Mouse (Mus musculus) G1E (cell line): ENCODE measurements around the gene Ank3. TPM values are rescaled to one million over a fixed set of nuclear protein-coding genes. Genes with fewer than 3 reads are reported as not detected.

Source experiments
- ATAC-seq: 2 replicates; pipeline ENCODE4 v1.8.0; 2016; ENCODE audit warnings: mild to moderate bottlenecking; ENCODE audit not compliant: insufficient number of reproducible peaks, poor library complexity, low FRiP score, severe bottlenecking; ENCODE audit errors: extremely low read depth
- DNase-seq: peaks from one replicate; pipeline ENCODE4 v3.0.0; 2012; ENCODE audit warnings: low spot score
- H3K27me3 ChIP-seq: 2 replicates; pipeline ENCODE4 v1.6.1; 2012; ENCODE audit warnings: mild to moderate bottlenecking, low read length, inconsistent platforms; ENCODE audit not compliant: insufficient read depth
- H3K36me3 ChIP-seq: replicated peaks from 2 replicates; pipeline ENCODE3; 2012; ENCODE audit warnings: mild to moderate bottlenecking, inconsistent platforms
- H3K4me1 ChIP-seq: 2 replicates; pipeline ENCODE4 v1.6.1; 2012; ENCODE audit warnings: low read depth, low read length, inconsistent platforms, mixed read lengths; ENCODE audit not compliant: insufficient read depth
- H3K4me3 ChIP-seq: 2 replicates; pipeline ENCODE4 v1.5.1; 2012; ENCODE audit warnings: low read depth, mild to moderate bottlenecking, inconsistent platforms, low read length, moderate library complexity, mixed read lengths
- H3K9me3 ChIP-seq: replicated peaks from 2 replicates; pipeline ENCODE4 v1.6.1; 2012; ENCODE audit warnings: inconsistent platforms
- CTCF ChIP-seq: IDR thresholded peaks from 2 replicates; pipeline ENCODE4 v1.5.1; 2012; ENCODE audit warnings: low read depth, low read length, inconsistent platforms, mixed read lengths
- GATA1 ChIP-seq: IDR thresholded peaks from 2 replicates; pipeline ENCODE4 v1.6.1; 2012; ENCODE audit warnings: borderline replicate concordance, low read length, inconsistent platforms, mixed read lengths
- GATA2 ChIP-seq: IDR thresholded peaks from 2 replicates; pipeline ENCODE4 v1.6.1; 2012; ENCODE audit warnings: low read depth, low read length, inconsistent platforms, borderline replicate concordance
- POLR2AphosphoS5 ChIP-seq: IDR thresholded peaks from 2 replicates; pipeline ENCODE4 v1.6.1; 2012; ENCODE audit warnings: low read depth, low read length, inconsistent platforms; ENCODE audit not compliant: insufficient replicate concordance
- TAL1 ChIP-seq: conservative IDR thresholded peaks from 2 replicates; pipeline ENCODE4 v1.6.1; 2012; ENCODE audit warnings: low read depth, low read length, inconsistent platforms, mixed read lengths
- polyA plus RNA-seq: library from polyadenylated mRNA; stranded (reverse); fragments of >175 nt; gene quantifications from 2 replicates; pipeline ENCODE4 v1.2.3, GENCODE M21; 2012
- total RNA-seq, 2 experiments: library from RNA; stranded (forward) in 1 of 2; stranded (reverse) in 1 of 2; fragments of 200-1000 nt in 1 of 2; fragments of >200 nt in 1 of 2; fragmentation: Nextera tagmentation in 1 of 2; gene quantifications; 2 replicates each; pipeline ENCODE4 v1.2.3; 2014 to 2017

The Ank3 gene
- total and polyA plus RNA-seq, 3 experiments: 0.98 TPM; not detected in 2

GRCm38 (mm10) chr10:70067169-70068115 is 668.9 kb downstream of the Ank3 start:
- Histone ChIP-seq H3K27me3 (no peaks in the 10 kb centered on the region), H3K9me3 (peaks cover 8% of the 10 kb centered on the region), H3K36me3 (no peaks in the 10 kb centered on the region), H3K4me1 (no peaks in the 10 kb centered on the region), H3K4me3 (no peak overlapping the region)
- TF ChIP-seq GATA2 (no peak), POLR2AphosphoS5 (no peak), TAL1 (no peak), GATA1 (no peak), CTCF (no peak)
- ATAC-seq (no peak), DNase-seq (no peak)

GRCm38 (mm10) chr10:70069321-70069720 is 670.7 kb downstream of the Ank3 start:
- ATAC-seq: no peak
- TF ChIP-seq GATA1: no peak
- TF ChIP-seq POLR2AphosphoS5: no peak
- no peak for TF ChIP-seq CTCF
- TF ChIP-seq GATA2: no peak
- no peak for TF ChIP-seq TAL1

GRCm38 (mm10) chr10:70071334-70071733 is 672.8 kb downstream of the Ank3 start:
- no peak for TF ChIP-seq TAL1
- no peak for TF ChIP-seq GATA1
- no peak for TF ChIP-seq GATA2
- TF ChIP-seq CTCF: no peak
- no peak for TF ChIP-seq POLR2AphosphoS5
- Histone ChIP-seq H3K4me1 (no peaks in the 10 kb centered on the region), H3K36me3 (no peaks in the 10 kb centered on the region), H3K9me3 (peaks cover 8% of the 10 kb centered on the region), H3K4me3 (no peak overlapping the region), H3K27me3 (no peaks in the 10 kb centered on the region)
- ATAC-seq: no peak
- no peak for DNase-seq

More at GRCm38 (mm10) chr10:70069321-70069720, 670.7 kb downstream of the Ank3 start:
- Histone ChIP-seq H3K9me3 (peaks cover 8% of the 10 kb centered on the region), H3K4me3 (no peak overlapping the region), H3K36me3 (no peaks in the 10 kb centered on the region), H3K4me1 (no peaks in the 10 kb centered on the region), H3K27me3 (no peaks in the 10 kb centered on the region)
- no peak for DNase-seq

Other genes starting within 250 kb of the Ank3 start
- gene Rhobtb1, start 247.3 kb upstream of the Ank3 start, total RNA-seq (2014; fragmentation: Nextera tagmentation): not detected in 2 replicates
- gene Rhobtb1, start 247.3 kb upstream of the Ank3 start, total RNA-seq (2017): 0.05 and 0.12 TPM in 2 replicates
- gene Rhobtb1, start 247.3 kb upstream of the Ank3 start, polyA plus RNA-seq: not detected in 2 replicates
- gene A930033H14Rik, start 185.7 kb upstream of the Ank3 start, total RNA-seq (2014; fragmentation: Nextera tagmentation): not detected in 2 replicates
- 0.11 TPM in 1 of 2 replicates, not detected in the other for gene A930033H14Rik, start 185.7 kb upstream of the Ank3 start, total RNA-seq (2017)
- gene A930033H14Rik, start 185.7 kb upstream of the Ank3 start, polyA plus RNA-seq: not detected in 2 replicates
- gene Cdk1, start 45.8 kb upstream of the Ank3 start, total RNA-seq (2014; fragmentation: Nextera tagmentation): 71.6 and 91.7 TPM in 2 replicates
- 269 and 273 TPM in 2 replicates for gene Cdk1, start 45.8 kb upstream of the Ank3 start, total RNA-seq (2017)
- gene Cdk1, start 45.8 kb upstream of the Ank3 start, polyA plus RNA-seq: 37.9 and 83.2 TPM in 2 replicates